ENCODE assay signal across 9 mouse cellular contexts in genomic region chr11:81153841-81154240, GRCm38 (mm10).
A peak's percentile ranks its signal among the peaks of the same experiment; 100 is the strongest.
DNase-seq lines count a peak whose midpoint lies in the region; ATAC-seq lines count a peak whose summit lies in the region.
"Had no signal": no experiment of that assay in that cellular context is flagged by ENCODE, and none has a peak within 500 bp of the region (broad histone marks: within the 10 kb centered on the region; RNA-seq: fewer than 3 reads in every experiment).

No protein-coding gene starts in this region.

- no peak for DNase-seq in lung, postnatal 36 days
- peak; percentile 66 to 88 for DNase-seq in left cerebral cortex, adult 9 months (ENCODE audit: low spot score in 2 of 2)
- DNase-seq in right cerebral cortex, postnatal 14 days = peak; percentile 55
- no peak for DNase-seq in gastrocnemius, postnatal 36 days
- no peak for DNase-seq in spleen, postnatal 36 days (ENCODE audit: low spot score in 2 of 2)
- DNase-seq in B cell, adult 2 months = no peak

- intact Hi-C loops in gastrocnemius, postnatal 36 days (cut with DNase I) = no loop called here

- H3K36me3 ChIP-seq in lung, embryonic 15.5 days = no peaks in the 10 kb centered on the region
- H3K36me3 ChIP-seq in forebrain, embryonic 16.5 days (ENCODE audit: control insufficient read depth, insufficient read depth) = no peaks in the 10 kb centered on the region

- H3K9ac ChIP-seq in lung, embryonic 15.5 days = no peak overlapping the region
- H3K9ac ChIP-seq in forebrain, embryonic 16.5 days (replicated peaks; ENCODE audit: low read depth, low read length) = peak overlapping the region; percentile 68; the same call in 1 of the 2 replicates
- H3K9ac ChIP-seq: liver, embryonic 14.5 days had no signal

- ATAC-seq in lung, embryonic 15.5 days (ENCODE audit: borderline replicate concordance, extremely low read depth, low FRiP score, low TSS enrichment) = 0 out of 2 replicates have a peak, but pooled peaks have one; percentile 53
- ATAC-seq in forebrain, embryonic 16.5 days = 0 out of 2 replicates have a peak, but pooled peaks have one; percentile 3

- H3K27me3 ChIP-seq in lung, embryonic 15.5 days = peaks cover 73% of the 10 kb centered on the region
- H3K27me3 ChIP-seq in forebrain, embryonic 16.5 days (replicated peaks; ENCODE audit: control insufficient read depth, insufficient read depth, low read length) = peaks cover 15% of the 10 kb centered on the region

- H3K27ac ChIP-seq in lung, embryonic 15.5 days = no peak overlapping the region
- no peak overlapping the region for H3K27ac ChIP-seq in forebrain, embryonic 16.5 days (ENCODE audit: low read length)
- H3K27ac ChIP-seq: liver, embryonic 14.5 days had no signal

- WGBS in lung, embryonic 15.5 days = 6% methylated on average over 13 of the region's 13 CpGs
- 10% methylated on average over 13 of the region's 13 CpGs for WGBS in forebrain, embryonic 16.5 days

- H3K9me3 ChIP-seq in lung, embryonic 15.5 days = no peaks in the 10 kb centered on the region
- no peaks in the 10 kb centered on the region for H3K9me3 ChIP-seq in forebrain, embryonic 16.5 days (ENCODE audit: control insufficient read depth, low read length)

- H3K4me2 ChIP-seq in lung, embryonic 15.5 days = peak overlapping the region; percentile 92
- H3K4me2 ChIP-seq in forebrain, embryonic 16.5 days (ENCODE audit: low read length) = peak overlapping the region; percentile 98

- peak overlapping the region; percentile 47; the same call in 1 of the 2 replicates for H3K4me3 ChIP-seq in lung, embryonic 15.5 days
- peak overlapping the region; percentile 66 for H3K4me3 ChIP-seq in forebrain, embryonic 16.5 days (replicated peaks; ENCODE audit: low read length)

- H3K4me1 ChIP-seq in lung, embryonic 15.5 days = peaks cover 28% of the 10 kb centered on the region
- H3K4me1 ChIP-seq in forebrain, embryonic 16.5 days (replicated peaks; ENCODE audit: control insufficient read depth, insufficient read depth, low read length) = peaks cover 24% of the 10 kb centered on the region

Comparison
In these comparisons a context has a peak if more than half of its experiments do, and no peak if none do; other contexts are left out.
1. DNase-seq: peak in left cerebral cortex, adult 9 months (2 of 2) and right cerebral cortex, postnatal 14 days (single experiment); none in lung, postnatal 36 days (single experiment), gastrocnemius, postnatal 36 days (0 of 2), spleen, postnatal 36 days (0 of 2) and B cell, adult 2 months (0 of 2).